Mouse (Mus musculus): ENCODE measurements at regions not wholly inside any gene's neighbourhood (a gene's known extent, or its start where the extent isn't known, plus 50 kb on each side); places are given as distances from the start of the nearest gene placed in this dataset.

- no peak for TF ChIP-seq GATA1 (IDR thresholded peaks at IDR 0.05; ENCODE audit: borderline replicate concordance, low read length)
- no peak for TF ChIP-seq FLI1 (IDR thresholded peaks at IDR 0.05; ENCODE audit: low read length)
Measured at GRCm38 (mm10) chr5:132690784-132691183, 147.6 kb upstream of the Auts2 start.

Data from megakaryocyte, embryonic 14.5 days (primary cell).